Mouse (Mus musculus) CD8-positive naive resting alpha-beta T cell, adult 2 months (primary cell): ENCODE data around the gene Tub.

Source experiments
- DNase-seq, 2 experiments: peaks; one replicate each; pipeline ENCODE4 v3.0.0; 2022; ENCODE audit warnings: low read depth in 2 of 2, low spot score in 2 of 2

Tub gene

DNA sequence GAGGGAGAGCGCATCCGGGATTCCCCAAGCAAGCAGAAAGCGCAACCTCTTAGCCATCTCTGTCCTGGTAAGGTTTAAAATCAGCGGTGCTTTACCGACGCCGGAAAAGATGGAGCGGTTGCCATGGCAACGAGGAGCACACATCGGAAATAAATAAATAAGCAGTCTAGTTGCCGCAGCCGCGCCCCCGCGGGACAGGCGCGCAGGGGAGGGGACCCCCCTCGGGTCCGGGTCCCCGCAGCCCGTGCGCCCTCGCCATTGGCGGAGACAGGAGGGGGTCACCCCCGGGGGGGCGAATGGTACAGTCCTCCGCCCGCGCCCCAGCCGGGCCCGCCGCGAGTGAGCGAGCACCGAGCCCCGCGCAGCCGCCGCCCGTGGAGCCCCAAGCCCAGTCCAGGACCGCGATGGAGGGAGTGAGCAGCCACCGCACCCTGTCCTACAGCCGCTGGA, at the start of gene Tub:
TSS of gene Tub (plus strand) at position 27 of the 450 bp plus-strand sequence.
- peak in 1 of 2 experiments; percentile 25 for DNase-seq

DNA sequence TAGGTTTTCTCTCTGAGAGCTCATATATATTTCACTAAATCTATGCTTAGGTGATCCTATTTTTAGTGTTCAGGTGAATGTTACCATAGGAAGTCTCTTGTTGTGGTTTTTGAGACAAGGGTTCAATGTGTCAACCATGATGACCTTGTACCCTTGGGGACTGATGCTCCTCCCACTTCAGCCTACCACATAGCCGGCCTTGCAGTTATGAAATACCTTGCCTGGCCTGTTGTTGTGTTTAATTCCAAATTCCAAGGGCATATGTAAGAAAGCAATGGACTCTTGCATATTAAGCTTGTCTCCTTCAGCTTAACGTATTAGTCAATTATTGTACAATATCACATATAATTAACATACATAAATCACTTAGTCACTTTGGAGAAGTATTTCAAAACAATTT, 46.2 kb upstream of the Tub start:
- DNase-seq: no peak

DNA sequence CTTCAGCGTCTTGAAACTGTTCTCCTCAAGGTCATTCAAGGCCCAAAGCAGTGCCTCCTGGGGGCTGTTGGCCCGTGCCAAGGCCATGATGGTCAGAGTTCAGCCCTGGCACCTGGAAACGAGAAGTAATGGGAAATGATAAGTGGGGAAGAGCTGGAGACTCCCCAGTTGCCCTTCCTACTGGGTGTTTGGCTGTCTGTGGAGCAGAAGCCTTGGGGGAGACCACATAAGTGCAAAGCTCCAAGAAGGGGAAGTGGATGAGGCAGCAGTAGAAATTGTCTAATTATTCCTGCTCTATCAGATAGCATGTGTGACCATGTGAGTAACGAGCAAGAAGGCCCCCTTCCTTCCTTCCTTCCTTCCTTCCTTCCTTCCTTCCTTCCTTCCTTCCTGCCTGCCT, 23.1 kb upstream of the Tub start:
- no peak for DNase-seq

DNA sequence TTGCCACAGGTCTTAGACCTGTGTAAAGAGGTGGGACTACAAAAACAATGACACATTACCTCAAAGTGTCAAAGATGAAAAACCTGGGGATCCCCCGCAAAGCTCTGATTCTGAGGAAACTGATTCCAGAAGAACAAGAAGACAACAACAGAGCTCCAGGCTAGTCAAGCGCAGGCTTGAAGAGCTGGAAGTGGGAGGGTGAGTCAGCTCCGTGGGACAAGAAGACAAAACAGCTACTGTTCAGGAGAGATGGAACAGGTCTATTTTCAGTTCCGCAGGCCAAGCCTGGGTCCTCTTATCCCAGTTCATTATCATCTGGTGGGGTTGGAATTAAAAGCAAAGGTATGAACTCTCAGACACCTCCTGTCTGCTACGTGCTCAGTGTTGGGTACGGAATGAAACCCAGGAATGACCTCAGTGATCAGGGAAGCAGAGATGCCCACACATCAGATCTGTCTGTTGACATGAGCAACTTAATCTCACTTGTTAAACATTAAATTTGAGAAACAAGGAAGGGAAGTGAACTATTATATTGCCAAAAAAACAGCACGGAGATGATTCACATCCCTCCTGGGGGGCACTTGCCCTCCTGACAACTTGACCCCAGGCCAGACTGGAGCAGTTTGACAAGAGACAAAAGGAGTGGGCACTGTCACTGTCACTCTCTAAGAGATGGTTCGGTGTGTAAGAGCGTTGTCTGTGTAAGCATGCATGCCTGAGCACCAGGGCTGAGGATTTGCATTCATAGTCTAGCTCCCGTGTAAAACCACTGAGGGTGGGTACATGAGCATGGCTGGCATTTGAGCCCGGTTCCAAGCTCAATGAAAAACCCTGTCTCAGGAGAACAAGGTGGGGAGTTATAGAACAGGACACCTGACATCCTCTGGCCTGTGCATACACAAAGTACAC, 21.6 kb upstream of the Tub start:
- DNase-seq: no peak

DNA sequence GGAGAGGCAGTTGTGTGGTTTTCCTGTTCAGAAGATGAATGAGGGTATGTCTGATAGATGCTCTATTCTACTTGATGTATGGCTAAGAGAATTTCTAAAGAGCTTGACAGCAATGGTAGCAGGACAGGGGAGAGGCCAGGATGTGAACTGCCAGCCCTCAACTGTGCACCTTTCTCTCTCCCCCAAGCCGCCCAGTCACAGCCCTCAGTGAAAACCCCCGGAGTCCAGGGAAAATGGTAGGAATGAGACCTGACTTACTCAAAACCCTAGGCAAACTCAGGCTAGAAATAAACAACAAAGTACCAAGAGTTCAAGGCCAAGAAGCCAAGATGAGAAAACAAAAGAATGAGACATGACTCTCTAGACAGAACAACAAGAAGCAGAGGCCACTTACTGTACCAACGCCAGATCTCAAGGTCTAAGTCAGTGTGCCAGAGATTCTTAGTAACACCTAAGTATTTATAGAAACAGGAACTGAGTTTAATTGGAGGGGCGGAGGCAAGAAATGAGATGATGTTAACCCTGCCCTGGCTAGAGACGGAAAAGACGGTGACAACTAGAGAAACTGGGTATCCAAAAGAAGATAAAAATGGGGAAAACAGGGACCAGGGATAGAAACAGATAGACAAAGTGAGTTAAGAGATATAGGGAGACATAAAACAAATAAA, 20.3 kb upstream of the Tub start, which contains the start of gene Nlrp10:
TSS of gene Nlrp10 (minus strand) at position 453 of the 668 bp plus-strand sequence.
- no peak for DNase-seq

DNA sequence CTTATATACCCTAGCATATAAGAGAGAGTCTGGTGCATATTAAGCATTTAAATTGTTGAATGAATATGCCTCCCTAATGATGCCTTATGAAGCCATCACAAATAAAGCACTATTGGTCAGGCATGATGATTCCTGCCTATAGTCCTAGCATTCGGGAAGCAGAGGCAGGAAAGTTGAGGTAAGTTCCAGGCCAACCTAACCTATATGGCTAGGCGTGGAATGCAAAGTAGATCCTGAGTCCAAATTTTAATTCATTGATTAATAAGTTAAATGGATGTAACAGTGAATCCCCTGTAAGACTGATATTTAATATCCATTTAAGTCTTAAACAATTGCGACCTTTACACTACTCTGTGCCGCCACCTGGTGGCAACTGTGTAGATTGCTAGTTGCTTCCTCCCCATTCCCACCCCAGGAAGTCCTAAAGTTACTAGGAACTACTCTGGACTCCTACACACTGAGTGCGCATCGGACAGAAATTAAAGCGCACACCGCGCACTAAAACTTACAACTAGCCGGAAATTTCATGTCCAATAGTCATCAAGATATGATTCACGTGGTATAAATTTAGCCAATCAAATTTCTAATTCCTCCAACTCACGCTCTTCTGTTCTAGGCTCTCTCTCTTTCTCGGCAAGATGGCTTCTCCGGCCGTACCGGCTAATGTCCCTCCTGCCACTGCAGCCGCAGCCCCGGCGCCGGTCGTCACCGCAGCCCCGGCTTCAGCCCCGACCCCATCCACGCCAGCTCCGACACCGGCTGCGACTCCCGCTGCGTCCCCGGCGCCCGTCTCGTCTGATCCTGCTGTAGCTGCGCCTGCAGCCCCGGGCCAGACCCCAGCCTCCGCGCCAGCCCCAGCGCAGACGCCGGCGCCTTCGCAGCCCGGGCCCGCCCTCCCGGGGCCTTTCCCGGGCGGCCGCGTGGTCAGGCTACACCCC, 16.1 kb upstream of the Tub start, which contains the start of gene Eif3f:
TSS of gene Eif3f (plus strand) at position 624 of the 938 bp plus-strand sequence.
- peak; percentile 90 to 92 for DNase-seq

DNA sequence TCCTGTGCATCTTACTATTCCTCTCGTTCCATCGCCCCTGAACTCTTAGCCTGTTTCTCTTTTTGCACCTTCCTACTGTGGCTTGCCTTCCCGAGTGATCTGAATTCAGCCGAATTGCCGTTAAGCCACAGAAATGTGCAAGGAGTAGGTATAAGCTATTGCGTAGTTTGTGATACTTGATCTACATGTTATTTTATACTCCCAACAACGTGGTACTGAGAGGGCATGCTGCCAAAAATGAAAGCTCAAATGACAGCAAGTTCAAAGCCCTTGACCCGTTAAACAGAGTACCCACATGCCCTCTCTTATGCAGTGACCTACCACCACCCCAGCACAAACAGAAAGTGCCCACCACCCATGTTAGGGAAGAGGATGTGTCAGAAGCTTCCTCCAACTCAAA, 15.3 kb upstream of the Tub start:
- no peak for DNase-seq

DNA sequence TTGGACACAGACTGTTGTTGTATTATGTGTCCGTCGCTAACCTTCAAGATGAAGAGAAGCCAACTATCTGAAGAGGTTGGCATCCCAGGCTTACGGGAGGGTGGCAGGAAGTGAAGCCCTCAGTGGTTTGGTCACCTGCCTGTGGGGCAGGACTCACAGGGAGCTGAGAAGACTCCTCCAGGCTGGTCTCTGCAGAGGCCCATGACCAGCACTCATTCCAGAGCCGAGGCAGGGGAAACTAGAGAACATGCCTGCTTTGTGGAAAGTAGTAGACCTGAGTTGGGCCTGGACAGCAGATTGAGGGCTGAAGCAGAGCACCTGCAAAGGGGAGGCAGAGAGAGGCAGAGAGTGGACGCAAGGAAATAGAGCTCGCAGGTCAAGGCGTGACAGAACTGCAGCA, 14.7 kb upstream of the Tub start:
- DNase-seq: no peak

DNA sequence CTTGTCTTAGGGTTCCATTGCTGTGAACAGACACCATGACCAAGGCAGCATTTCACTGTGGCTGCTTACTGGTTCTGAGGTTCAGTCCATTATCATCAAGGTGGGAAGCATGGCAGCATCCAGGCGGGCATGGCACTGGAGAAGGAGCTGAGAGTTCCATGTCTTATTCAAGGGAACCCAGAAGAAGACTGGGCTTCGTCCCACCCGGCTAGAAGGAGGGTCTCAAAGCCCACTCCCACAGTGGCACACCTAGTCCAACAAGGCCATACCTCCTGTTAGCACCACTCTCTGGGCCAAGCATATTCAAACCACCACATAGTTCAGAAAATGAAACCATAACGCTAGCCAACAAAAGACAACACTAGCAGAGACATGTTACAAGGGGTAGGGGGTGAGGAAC, 13.5 kb upstream of the Tub start:
- no peak for DNase-seq

DNA sequence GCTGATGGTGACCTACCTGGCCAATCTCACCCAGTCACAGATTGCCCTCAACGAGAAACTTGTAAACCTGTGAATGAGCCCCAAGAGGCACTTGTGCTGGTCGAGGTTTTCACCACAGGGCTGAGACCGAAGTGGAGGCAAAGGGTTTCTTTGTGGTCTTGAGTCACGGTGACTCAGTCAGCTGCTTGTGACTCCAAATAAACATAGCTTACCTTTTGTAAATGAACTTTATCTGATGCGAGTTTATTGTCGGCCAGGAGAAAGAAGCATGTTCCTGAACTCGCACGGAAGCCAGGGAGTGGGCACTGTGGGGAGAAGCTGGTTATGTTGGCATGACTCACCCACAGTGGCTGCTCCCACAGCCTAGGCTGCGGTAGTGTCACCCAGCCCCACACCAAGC, 8.7 kb upstream of the Tub start:
- DNase-seq: no peak

DNA sequence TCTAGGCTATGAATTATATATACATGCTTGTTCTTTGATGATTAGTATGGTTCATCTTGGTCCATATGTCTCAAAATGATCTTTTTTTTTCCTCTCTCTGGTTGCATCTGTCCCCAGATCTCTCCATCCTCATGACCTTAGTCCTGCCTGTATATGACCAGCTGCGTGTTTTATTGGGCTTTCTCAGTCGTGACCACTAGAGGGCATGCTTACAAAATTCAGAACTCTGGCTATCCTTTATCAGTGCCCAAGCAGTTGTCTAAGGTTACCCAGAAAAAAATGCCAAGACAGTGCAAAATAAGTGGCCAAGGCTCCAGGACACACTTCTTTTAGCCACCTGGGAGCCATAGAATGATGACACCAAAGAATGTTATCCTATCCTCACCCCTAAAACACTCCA, 6.1 kb upstream of the Tub start:
- peak; percentile 14 to 27 for DNase-seq

DNA sequence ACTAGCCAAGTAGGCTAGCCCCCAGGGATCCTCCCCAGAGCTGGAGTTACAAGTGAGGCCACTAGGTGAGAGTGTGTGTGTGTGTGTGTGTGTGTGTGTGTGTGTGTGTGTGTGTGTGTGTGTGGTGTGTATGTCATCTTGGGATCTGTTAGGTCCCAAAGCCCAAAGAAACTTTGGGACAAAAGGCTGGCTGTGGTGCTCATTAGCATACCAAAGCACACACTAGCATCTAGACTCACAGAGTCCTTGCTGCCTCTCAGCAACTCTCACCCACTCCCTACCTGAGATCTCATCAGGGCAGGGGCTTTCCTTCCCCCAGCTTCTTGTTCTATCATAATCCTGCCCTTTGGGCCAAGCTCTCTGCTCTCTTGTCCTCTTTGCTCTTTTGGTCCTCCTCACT, 1.5 kb upstream of the Tub start:
- no peak for DNase-seq

DNA sequence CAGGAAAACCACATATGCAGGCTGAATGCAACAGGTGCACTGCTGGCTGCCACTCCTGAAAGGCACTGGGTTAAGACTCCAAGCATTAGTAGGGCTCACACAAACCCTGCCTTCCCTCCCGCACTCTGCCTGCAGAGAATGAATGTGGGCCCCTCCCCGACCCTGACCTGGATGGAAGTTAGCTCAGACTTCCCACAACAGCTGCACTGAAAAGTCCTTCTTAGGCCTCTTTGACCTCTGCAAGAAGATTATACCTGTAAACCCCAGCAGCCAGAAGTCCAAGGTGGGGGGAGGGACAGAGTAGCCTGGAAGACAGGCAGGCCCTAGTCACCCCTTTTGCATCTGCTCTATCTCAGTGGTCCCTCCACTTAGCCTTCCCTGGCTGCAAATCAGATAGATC, 837 bp upstream of the Tub start:
- DNase-seq: no peak

DNA sequence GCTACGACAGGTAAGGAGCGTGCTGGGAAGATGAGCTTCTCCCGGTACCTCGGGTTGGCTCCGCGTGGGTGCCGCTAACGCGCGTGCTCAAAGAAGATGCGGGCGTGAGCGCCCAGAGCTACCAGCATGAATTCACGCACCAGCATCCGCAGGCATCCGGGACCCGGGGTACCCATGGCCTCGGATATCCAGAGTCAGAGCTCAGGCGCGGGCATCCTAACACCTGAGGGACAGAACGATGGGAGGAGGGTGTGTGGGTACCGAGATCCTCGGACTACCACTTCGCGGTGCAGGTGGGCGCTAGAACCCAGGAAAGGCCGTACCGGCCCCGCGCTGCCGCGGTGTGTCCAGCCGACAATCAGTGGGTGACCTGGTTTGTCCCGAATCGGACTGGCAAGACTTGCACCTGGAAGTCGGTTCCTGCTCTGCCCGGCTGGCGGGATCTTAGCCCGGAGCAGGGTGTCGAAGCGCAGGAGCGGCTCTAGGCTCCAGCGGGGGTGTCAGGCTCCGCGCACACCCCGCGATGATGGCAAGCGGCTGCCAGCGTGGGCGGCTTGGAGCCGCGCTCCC, 709 bp downstream of the Tub start:
- no peak for DNase-seq

DNA sequence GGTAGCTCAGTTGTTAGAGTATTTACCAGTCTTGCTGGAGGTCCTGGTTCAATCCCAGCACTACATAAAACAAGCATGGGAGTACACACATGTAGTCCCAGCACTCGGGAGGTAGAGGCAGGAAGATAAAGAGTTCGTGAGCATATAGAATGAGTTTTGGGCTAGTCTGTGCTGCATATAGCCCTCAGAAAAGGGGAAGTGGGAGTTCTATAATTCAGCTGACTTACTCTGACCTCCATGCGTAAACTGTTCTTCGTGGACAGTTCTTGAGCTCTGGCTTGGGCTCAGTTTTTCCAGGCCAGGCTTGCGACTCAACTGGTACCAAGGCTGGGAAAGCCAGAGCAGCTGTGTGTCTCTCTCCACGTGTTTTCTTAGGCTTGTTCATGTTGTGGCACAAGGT, 2.7 kb downstream of the Tub start:
- no peak for DNase-seq

DNA sequence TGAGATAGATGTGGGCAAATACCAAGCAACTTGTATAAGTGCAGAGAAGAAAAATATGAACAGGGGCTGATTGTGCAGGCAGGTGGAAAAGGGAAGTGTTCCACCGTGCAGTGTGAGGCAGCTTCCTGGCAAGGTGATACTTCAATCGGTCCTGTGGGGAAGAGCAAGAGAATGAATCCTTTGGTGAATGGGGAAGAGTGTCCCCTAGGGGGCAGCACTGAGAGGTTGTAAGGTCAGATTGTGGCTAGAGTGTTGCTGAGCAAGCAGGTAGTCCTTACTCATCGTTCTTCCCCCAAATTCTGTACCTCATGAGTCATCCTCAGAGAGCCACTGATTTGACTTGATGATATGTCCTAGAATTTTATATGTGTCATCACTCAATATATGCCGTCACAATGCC, 4.0 kb downstream of the Tub start:
- no peak for DNase-seq

DNA sequence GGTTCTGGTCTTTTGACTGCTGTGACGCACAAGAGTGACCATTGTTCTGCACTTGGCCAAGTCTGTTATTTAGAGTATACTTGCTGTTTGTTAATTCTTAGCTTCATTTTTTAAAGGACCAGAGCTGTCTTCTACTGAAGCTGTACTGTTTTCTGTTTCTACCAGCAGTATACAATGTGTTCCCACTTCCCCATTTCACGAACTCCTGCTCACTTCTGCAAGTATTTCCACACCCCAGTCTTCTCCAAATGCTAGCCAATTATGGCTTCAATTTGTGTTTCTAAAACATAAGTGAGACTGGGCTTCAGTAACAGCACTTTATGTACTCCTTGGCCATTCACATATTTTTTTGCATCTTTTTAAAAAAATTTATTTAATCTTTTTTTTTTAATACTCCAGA, 7.6 kb downstream of the Tub start:
- no peak for DNase-seq

DNA sequence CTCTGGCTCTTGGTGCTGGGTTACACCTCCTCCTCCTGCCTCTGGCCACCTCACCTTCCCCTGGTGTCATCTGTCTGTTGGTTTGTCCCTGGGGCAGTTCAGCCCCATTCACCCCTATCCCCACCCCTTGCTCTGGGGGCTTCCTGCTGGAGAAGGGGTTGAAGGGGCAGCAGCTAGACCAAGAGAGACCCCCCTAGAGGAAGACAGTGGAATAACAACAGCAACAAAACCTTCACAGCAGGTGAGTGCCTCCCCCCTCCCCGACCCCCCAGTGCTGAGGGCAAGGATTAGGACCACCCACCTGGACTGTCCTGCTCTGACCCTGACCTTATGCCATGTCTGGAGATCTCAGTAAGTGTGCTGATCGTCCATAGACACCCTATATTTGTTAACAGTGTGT, 15.8 kb downstream of the Tub start:
- DNase-seq: no peak

DNA sequence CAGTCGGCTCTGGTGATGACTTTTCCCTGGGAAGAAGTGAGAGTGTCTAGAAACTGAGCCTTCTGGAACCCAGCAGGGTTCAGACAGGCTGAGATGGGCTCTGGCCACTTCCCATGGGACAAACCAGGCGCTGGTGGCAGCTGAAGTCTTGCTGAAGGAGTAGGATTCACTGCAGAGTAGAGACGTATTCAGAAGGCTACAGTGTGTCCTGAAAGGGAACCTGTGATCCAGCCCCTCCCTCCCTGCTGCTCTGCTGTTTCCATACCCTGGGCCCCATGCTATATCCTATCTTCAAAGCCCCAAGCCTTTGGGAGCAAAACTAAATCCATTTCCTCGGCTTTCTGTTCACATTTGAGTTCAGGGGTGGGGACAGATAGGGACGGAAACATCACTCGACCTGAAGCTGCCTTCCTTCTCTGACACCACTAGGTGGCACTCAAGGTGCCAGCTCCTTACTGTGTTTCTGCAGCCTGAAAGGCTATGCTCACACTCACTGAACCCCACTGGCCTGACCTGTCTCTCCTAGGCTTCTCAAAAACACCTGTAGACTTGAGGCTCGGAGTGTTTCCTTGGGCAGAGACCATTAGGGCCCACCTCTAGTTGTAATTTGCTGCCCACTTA, 16.7 kb downstream of the Tub start:
- peak in 1 of 2 experiments; percentile 24 for DNase-seq

DNA sequence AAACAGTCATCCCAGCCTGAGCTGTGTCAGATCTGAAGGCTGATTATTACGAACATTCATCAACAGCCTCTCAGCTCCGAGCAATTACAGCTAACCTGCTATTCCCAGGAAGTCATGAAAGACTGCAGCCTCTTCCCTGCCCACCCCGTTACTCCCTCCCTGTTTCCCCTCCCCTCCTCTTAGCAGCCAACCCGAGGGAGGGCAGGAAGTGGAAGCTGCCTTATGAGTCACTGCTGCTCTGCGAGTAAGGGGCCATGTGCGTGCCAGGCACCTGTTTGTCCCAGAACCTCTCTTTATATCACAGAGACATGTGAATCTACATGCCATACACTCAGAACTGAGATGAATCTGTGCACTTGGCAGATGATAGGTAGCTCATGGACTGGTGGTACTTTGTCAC, 18.1 kb downstream of the Tub start:
- no peak for DNase-seq
